ENCODE assay signal across 9 mouse cellular contexts in the genomic region with DNA sequence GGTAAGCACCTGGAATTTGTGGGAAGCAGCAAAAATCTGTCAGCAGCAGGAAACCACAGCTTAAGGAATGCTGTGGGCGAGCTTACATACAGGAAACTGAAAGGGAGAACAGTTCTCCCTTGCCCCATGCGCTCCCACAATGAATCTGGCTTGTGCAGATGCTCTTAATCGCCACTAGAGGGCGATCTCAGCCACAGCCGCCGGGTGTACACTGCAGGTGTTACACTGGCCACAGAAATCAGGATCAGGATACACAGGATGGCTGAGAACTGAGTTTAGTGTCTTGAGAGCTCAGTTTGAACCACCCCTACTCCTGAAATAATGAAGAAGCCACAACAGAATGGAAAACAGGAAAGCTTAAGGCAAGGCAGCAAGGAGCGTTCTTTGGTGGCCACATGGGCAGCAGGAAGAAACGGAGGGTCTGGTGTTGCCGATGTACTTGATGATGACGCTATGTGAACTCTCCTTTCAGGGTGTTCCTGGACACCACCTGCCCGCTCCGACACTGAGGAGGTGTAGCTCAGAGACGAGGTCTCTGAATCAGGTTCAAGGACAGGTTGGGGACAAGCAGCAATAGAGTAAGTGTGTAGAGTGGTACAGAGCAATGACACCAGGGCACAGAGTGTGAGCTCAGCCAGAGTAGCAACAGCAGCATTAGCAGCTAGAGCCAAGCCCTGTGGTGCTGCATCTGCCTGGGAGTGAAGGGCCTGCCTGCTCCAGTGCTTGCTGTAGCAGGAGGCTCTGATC. TPM values are rescaled to one million over a fixed set of nuclear protein-coding genes. Genes with fewer than 3 reads are reported as not detected.
A peak's percentile ranks its signal among the peaks of the same experiment; 100 is the strongest.
DNase-seq lines count a peak whose midpoint lies in the region; ATAC-seq and TF ChIP-seq lines count a peak whose summit lies in the region.
"Had no signal": no experiment of that assay in that cellular context is flagged by ENCODE, and none has a peak within 500 bp of the region (broad histone marks: within the 10 kb centered on the region; RNA-seq: fewer than 3 reads in every experiment).

No protein-coding gene starts in this region.

- TF ChIP-seq CTCF in spleen, adult 2 months (IDR thresholded peaks at IDR 0.05; ENCODE audit: extremely low read depth, insufficient read depth, insufficient read length, insufficient replicate concordance), result peak; percentile 79; the same call in 1 of the 2 replicates
- peak; percentile 98 for TF ChIP-seq CTCF in forebrain, postnatal 0 days (IDR thresholded peaks at IDR 0.05; ENCODE audit: low read depth)
- peak; percentile 98 for TF ChIP-seq CTCF in intestine, postnatal 0 days (IDR thresholded peaks at IDR 0.05; ENCODE audit: low read depth)
- TF ChIP-seq CTCF in liver, adult 2 months (IDR thresholded peaks at IDR 0.05; ENCODE audit: low read depth, low read length), result peak; percentile 98

- no peaks in the 10 kb centered on the region for H3K79me2 ChIP-seq in liver, adult 2 months (ENCODE audit: control insufficient read depth, insufficient read depth, low read length)

- no peak overlapping the region for H3K4me2 ChIP-seq in forebrain, postnatal 0 days (ENCODE audit: low read depth)
- H3K4me2 ChIP-seq in intestine, postnatal 0 days (replicated peaks; ENCODE audit: low read depth), result no peak overlapping the region

- no peak overlapping the region for H3K4me3 ChIP-seq in spleen, adult 2 months (ENCODE audit: extremely low read depth, insufficient read depth, insufficient read length)
- no peak overlapping the region for H3K4me3 ChIP-seq in forebrain, postnatal 0 days (ENCODE audit: low read depth, low read length)
- no peak overlapping the region for H3K4me3 ChIP-seq in intestine, postnatal 0 days (ENCODE audit: low read depth, low read length)
- no peak overlapping the region for H3K4me3 ChIP-seq in liver, adult 2 months (ENCODE audit: insufficient read depth, low read depth, low read length)

- no peak overlapping the region for H3K27ac ChIP-seq in spleen, adult 2 months (ENCODE audit: insufficient read depth, low read length)
- H3K27ac ChIP-seq in forebrain, postnatal 0 days (ENCODE audit: low read depth, low read length), result no peak overlapping the region
- H3K27ac ChIP-seq in intestine, postnatal 0 days (ENCODE audit: low read depth, low read length), result no peak overlapping the region
- H3K27ac ChIP-seq in liver, adult 2 months (replicated peaks; ENCODE audit: insufficient read depth, low read depth, low read length), result no peak overlapping the region

- TF ChIP-seq POLR2A in spleen, adult 2 months (IDR thresholded peaks at IDR 0.05; ENCODE audit: low read depth, low read length), result no peak
- TF ChIP-seq POLR2A in liver, adult 2 months (IDR thresholded peaks at IDR 0.05; ENCODE audit: extremely low read depth, insufficient read depth, low read length), result no peak

- ATAC-seq in forebrain, postnatal 0 days, result peak; percentile 84
- 0 out of 2 replicates have a peak, but pooled peaks have one; percentile 37 for ATAC-seq in intestine, postnatal 0 days

- 51% methylated on average over 13 of the region's 13 CpGs for WGBS in spleen, adult 2 months
- WGBS in forebrain, postnatal 0 days, result 50% methylated on average over 13 of the region's 13 CpGs
- 49% methylated on average over 13 of the region's 13 CpGs for whole genome bisulfite sequencing in intestine, postnatal 0 days
- WGBS in liver, adult 2 months, result 51% methylated on average over 13 of the region's 13 CpGs

- DNase-seq in spleen, adult 2 months (ENCODE audit: low read depth in 1 of 2, low spot score in 2 of 2), result no peak
- DNase-seq in spleen, postnatal 4 days (ENCODE audit: low spot score in 2 of 2), result no peak
- DNase-seq in adrenal gland, postnatal 36 days, result peak; percentile 34 to 52
- DNase-seq in forebrain, postnatal 0 days, result peak; percentile 82
- DNase-seq in liver, adult 2 months (ENCODE audit: extremely low read depth, low read depth, low spot score), result no peak
- peak; percentile 36 for DNase-seq in naive thymus-derived CD4-positive, alpha-beta T cell, adult 2 months (ENCODE audit: low read depth)
- DNase-seq in spleen, adult 12 weeks (ENCODE audit: low spot score), result no peak

- no peak overlapping the region for H3K9ac ChIP-seq in forebrain, postnatal 0 days
- no peak overlapping the region for H3K9ac ChIP-seq in intestine, postnatal 0 days (ENCODE audit: low read depth, low read length)
- H3K9ac ChIP-seq in liver, adult 2 months (ENCODE audit: low read depth, low read length), result no peak overlapping the region

- no peaks in the 10 kb centered on the region for H3K4me1 ChIP-seq in spleen, adult 2 months (ENCODE audit: control insufficient read depth, insufficient read depth, insufficient read length)
- no peaks in the 10 kb centered on the region for H3K4me1 ChIP-seq in forebrain, postnatal 0 days (ENCODE audit: insufficient read depth)
- no peaks in the 10 kb centered on the region for H3K4me1 ChIP-seq in intestine, postnatal 0 days (replicated peaks; ENCODE audit: control insufficient read depth, insufficient read depth, low read length)
- no peaks in the 10 kb centered on the region for H3K4me1 ChIP-seq in liver, adult 2 months (ENCODE audit: control insufficient read depth, insufficient read depth, low read length)

- no peaks in the 10 kb centered on the region for H3K27me3 ChIP-seq in spleen, adult 2 months (ENCODE audit: control insufficient read depth, insufficient read depth, low read length)
- H3K27me3 ChIP-seq in forebrain, postnatal 0 days (ENCODE audit: insufficient read depth, low read length), result no peaks in the 10 kb centered on the region
- H3K27me3 ChIP-seq in intestine, postnatal 0 days (replicated peaks; ENCODE audit: control insufficient read depth, insufficient read depth, low read length), result no peaks in the 10 kb centered on the region
- no peaks in the 10 kb centered on the region for H3K27me3 ChIP-seq in liver, adult 2 months (ENCODE audit: control insufficient read depth, insufficient read depth, low read length)

- no peaks in the 10 kb centered on the region for H3K36me3 ChIP-seq in spleen, adult 2 months (ENCODE audit: control insufficient read depth, insufficient read depth, low read length)
- peaks cover 11% of the 10 kb centered on the region; the same call in 1 of the 2 replicates for H3K36me3 ChIP-seq in forebrain, postnatal 0 days (ENCODE audit: insufficient read depth)
- peaks cover 29% of the 10 kb centered on the region for H3K36me3 ChIP-seq in intestine, postnatal 0 days (ENCODE audit: control insufficient read depth, insufficient read depth)
- peaks cover 10% of the 10 kb centered on the region; the same call in 1 of the 2 replicates for H3K36me3 ChIP-seq in liver, adult 2 months (ENCODE audit: control insufficient read depth, insufficient read depth, low read length)

- no peaks in the 10 kb centered on the region for H3K9me3 ChIP-seq in forebrain, postnatal 0 days (ENCODE audit: low read length)
- no peaks in the 10 kb centered on the region for H3K9me3 ChIP-seq in intestine, postnatal 0 days (ENCODE audit: control insufficient read depth)

RNA-seq across cellular contexts. Expression of gene Cldn22, which starts 48.3 kb away (rescaled TPM):
- polyA plus RNA-seq in spleen, adult 2 months (2012; rRNA removed), result 0.09 and 0.21 TPM in 2 replicates
- total RNA-seq in adrenal gland, postnatal 36 days (2021), result 1 to 10 TPM in 1 of 2 experiments, under 1 TPM in 1; 0.95 to 2.6 TPM
- not detected in 2 replicates for total RNA-seq in forebrain, postnatal 0 days (2014; rRNA removed)
- not detected in 2 replicates for polyA plus RNA-seq in forebrain, postnatal 0 days (2015; fragmentation: Nextera tagmentation; extraction: Ambion mirVana)
- polyA plus RNA-seq in intestine, postnatal 0 days (2015; fragmentation: Nextera tagmentation; extraction: Ambion mirVana), result not detected in 2 replicates
- total RNA-seq in liver, adult 2 months (2014; rRNA removed), result not detected in 2 replicates
- polyA plus RNA-seq in liver, adult 2 months (2012; rRNA removed), result not detected in 2 replicates

RNA-seq across cellular contexts. Expression of gene Cldn24, which starts 50.6 kb away (rescaled TPM):
- polyA plus RNA-seq in spleen, adult 2 months (2012; rRNA removed), result not detected in 2 replicates
- total RNA-seq in adrenal gland, postnatal 36 days (2021), result not detected
- 0.46 TPM in 1 of 2 replicates, not detected in the other for total RNA-seq in forebrain, postnatal 0 days (2014; rRNA removed)
- not detected in 2 replicates for polyA plus RNA-seq in forebrain, postnatal 0 days (2015; fragmentation: Nextera tagmentation; extraction: Ambion mirVana)
- not detected in 2 replicates for polyA plus RNA-seq in intestine, postnatal 0 days (2015; fragmentation: Nextera tagmentation; extraction: Ambion mirVana)
- not detected in 2 replicates for total RNA-seq in liver, adult 2 months (2014; rRNA removed)
- not detected in 2 replicates for polyA plus RNA-seq in liver, adult 2 months (2012; rRNA removed)
- polyA plus RNA-seq: frontal cortex, adult 2 months had no signal

Comparison
In these comparisons a context has a peak if more than half of its experiments do, and no peak if none do; other contexts are left out.
1. DNase-seq: peak in adrenal gland, postnatal 36 days (2 of 2), forebrain, postnatal 0 days (single experiment) and naive thymus-derived CD4-positive, alpha-beta T cell, adult 2 months (single experiment); none in spleen, adult 2 months (0 of 2), spleen, postnatal 4 days (0 of 2), liver, adult 2 months (single experiment) and spleen, adult 12 weeks (single experiment).
2. Peak in every context shown above with its lines, with median percentiles within 50 percentile points of each other: CTCF ChIP-seq.